Mouse (Mus musculus) ovary, adult 18-20 months (tissue): ENCODE results near the gene Fcho1.

Source experiments
- DNase-seq: peaks from one replicate; pipeline ENCODE4 v3.0.0; 2022; ENCODE audit warnings: low spot score, mixed read lengths

Gene Fcho1

DNA sequence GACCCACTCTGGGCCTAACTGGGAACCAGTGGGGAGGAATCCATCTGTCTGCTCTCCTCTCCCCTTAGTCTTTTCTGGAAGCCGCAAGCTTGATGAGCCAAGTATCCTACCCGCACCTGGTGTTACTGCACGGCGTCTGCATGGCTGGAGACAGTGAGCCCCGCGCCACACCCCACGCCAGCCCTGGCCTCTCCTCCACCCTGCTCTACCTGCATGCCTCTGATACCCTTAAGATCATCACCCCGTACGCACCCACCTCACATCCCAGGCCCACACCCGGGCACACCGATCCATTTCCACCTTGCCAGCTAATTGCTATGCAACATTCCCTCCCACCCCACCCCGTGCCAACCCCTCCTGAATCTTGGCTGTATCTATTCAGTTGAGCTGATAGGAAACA lies 42.7 kb downstream of the Fcho1 start:
- no peak for DNase-seq

DNA sequence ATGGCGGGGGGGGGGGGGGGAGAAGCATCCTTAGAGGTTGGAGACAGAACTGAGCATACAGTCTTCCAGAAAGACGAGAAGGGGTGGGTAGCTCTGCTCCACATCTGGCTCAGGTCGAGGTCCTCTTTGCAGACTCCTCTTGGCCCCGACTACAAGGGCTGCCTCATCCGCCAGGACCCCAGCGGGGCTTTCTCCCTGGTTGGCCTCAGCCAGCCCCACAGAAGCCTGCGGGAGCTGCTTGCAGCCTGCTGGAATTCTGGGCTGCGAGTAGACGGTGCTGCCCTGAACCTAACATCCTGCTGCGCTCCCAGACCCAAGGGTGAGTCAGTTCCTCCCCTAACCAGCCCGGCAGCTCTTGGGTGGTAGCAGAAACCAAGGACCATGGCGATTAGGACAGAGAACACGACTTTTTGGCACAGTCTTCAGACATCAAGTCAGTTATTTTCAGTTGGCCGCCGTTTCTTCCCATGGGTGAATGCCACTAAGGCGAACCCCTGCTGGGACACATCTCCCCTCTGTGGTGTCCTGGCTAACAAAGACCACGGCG lies 44.1 kb downstream of the Fcho1 start:
- no peak for DNase-seq

DNA sequence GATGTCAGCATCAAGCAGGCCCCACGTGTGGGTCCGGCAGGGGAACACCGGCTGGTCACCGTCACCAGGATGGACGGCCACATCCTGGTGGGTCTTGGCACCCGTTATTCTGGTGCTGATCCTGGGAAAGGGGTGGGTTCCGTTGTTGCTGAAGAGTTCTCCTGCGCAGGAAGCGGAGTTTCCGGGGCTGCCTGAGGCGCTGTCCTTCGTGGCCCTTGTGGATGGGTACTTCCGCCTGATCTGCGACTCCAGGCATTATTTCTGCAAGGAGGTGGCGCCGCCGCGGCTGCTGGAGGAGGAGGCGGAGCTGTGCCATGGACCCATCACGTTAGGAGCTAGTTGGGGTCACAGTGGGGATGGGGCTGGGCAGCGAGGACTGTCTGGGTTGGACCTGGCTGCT lies 45.0 kb downstream of the Fcho1 start:
- no peak for DNase-seq

DNA sequence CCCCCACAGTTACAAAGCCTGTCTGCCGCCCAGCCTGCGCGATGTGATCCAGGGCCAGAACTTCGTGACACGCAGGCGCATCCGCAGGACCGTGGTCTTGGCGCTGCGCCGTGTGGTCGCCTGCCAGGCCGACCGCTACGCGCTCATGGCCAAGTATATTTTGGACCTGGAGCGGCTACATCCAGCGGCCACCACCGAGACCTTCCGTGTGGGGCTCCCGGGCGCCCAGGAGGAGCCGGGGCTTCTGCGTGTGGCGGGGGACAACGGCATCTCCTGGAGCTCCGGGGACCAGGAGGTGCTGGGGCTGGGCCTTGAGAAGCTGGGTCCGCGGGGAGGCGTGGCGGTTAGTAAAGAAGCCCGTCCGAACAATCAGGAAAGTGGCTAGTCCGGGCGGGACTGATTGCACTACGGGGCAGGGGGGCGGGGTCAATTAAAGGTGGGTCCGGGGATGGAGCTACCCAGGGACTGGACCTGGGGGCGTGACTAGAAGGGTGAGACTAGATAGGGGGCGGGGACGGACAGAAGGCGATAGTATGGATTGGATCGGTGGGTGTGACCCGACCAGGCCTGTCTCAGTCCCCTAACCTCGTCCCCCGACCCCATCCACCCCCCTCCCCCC lies 45.9 kb downstream of the Fcho1 start:
- no peak for DNase-seq

DNA sequence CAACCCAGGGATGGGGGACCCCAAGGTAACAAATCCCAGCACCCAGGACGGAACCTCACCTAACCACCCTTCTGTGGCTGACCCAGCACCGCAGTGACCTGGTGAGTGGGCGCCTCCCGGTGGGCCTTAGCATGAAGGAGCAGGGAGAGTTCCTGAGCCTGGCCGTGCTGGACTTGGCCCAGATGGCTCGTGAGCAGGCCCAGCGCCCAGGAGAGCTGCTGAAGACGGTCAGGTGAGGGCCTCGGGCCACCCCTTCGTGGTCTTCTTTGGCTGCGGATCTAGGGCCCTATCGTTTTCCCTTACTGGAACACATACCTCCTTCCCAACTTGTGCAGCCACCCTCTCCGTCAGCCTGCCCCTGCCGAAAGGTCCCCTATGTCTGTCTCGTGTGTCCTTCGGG lies 46.4 kb downstream of the Fcho1 start:
- no peak for DNase-seq

DNA sequence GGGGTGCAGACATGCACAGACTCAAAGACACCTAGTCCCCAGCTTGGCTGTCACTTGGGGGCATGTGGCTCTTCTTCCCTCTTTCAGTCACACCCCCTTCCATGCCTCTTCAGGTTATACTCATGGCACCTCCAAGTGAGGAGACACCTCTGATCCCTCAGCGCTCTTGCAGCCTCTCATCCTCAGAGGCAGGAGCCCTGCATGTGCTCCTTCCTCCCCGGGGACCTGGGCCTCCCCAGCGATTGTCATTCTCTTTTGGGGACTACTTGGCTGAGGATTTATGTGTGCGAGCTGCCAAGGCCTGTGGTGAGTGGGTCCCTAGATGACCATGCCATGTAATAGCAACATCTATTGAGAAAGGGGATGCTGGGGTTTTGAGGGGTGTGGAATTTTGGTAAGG lies 47.3 kb downstream of the Fcho1 start:
- no peak for DNase-seq

DNA sequence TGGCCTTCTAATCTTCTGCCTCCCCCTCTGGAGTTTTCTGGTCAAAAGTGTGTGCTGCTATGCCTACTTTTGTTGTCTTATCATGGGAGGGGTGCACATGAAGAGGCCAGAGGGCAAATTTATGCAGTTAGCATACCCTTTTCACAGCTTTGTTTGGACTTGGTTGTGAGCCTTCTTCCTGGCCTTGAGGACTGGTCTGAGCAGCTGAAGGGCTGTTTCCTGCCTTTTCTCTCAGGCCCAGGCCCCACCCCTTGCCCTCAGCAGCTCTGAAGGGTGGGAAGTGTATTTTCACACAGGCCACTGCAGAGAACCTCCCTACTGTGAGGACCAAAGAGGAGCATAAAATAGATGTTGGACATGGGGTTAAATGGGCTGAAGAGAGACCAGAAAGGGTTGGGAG lies 48.0 kb downstream of the Fcho1 start:
- DNase-seq, result no peak

DNA sequence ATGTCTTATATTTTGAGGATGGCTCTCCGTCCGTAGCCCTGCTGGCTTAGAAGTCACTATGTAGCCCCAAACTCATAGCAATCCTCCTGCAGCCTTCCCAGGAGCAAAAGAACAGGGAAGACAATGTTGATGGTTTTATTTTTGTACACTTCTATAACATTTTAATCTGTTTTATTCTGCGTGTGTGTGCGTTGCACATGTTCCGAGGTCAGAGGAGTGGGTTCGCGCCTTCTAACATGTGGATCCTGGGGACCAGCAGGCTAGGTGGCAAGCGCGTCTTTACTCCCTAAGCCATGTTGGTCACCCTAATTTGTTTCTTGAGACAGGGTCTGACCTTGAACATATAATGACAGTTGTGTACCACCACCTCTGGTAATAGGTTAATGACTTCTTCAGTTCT lies 48.7 kb downstream of the Fcho1 start:
- DNase-seq, result no peak

DNA sequence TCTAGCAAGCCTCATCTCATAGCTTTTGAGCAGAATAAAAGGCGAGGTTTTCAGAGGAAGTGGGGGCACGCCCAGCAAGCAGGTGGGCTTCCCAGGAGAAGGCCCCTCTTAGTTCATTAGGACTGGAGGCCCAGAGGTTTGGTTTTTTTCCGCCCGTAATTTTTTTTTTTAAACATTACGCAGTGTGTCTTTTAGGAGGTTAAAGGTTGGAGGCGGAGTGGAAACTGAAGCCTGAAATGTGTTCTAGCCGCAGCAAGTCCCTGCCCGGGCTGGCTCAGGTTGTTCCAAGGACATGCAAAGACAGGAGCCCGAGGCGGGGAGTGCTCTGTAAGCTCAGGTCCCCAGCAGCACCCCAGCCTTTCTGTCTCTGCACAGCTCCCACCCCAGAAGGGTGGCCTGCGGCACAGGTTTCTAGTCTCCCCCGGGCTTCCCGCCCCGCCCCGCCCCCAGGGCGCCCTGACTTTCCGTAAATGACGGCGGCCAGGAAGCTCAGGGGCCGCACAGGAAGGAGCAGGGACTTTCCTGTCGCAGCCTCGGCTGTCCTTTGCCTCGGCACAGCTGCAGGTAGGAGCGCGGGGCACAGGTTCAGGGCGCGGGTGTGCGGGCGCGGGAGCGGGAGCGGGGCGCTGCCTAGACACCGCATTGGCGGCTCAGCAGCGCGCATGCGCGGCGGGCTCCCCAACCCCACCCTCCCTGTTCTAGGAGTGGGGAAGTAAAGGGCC lies 49.3 kb downstream of the Fcho1 start, which contains the start of gene Jak3:
Gene Jak3 (plus strand): TSS at position 277 of the 722 bp plus-strand sequence.
- no peak for DNase-seq

DNA sequence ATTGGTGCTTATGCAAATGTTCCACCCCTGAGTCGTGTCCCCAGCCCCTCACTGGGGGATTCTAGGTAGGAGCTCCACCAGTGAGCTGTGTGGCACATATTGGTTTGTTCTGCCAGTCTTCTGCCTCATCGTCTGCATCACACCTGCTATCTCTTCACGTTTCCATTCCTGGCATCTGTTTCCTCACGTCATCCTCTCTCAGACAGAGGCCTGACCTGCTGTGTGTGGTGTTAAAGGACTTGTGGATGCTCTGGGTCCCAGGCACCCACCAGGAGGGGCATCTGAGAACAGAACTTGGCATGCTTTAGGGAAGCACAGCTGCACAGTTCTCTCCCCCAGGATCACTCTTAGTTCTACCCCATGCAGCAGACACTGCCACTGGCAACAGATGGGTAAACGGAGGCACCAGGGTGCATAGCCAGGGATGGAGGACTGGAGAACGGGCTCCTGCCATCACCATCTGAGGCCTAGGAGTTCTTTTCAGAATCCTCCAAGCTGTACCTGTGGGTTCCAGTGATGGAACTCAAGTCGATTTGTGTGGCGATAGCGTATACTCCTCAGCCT lies 50.0 kb downstream of the Fcho1 start:
- no peak for DNase-seq

DNA sequence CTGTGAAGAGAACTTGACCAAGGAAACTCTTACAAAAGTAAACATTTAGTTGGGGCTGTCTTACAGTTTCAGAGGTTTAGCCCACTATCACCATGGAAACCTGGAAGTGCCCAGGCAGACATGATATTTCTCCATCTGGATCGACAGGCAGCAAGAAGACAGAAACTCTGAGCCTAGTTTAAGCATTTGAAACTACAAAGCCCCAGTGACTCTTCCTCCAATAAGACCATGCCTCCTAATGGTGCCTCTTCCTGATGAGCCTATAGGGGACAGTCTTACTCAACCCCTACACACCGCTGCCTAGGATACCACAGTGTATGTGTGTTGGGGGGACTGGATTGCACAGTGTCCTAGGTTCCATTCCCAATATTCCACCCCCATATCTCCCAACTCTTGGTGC lies 51.4 kb downstream of the Fcho1 start:
- DNase-seq, result no peak

DNA sequence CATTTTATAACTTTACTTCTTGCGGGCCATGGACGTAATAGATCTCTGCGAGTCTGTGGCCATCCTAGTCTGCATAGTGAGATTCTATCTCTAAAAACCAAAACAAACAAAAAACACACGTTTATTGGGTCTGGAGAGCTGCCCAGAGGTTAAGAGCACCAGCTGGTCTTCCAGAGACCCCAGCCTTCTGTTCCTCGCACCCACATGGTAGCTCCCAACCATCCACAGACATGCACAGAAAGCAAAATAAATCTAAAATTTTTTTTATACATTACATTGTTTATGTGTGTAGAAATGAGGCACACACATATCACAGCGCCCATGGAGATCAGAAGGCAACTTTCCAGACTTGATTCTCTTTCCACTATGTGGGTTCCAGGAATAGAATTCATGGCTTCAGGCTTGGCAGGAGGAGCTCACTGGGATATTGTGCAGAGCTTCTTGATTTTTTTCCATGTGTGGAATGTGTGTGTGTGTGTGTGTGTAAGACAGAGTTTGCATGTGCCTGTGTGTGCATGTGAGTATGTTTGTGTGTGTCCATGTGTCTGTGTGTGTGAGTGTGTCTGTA lies 53.3 kb downstream of the Fcho1 start:
- no peak for DNase-seq

DNA sequence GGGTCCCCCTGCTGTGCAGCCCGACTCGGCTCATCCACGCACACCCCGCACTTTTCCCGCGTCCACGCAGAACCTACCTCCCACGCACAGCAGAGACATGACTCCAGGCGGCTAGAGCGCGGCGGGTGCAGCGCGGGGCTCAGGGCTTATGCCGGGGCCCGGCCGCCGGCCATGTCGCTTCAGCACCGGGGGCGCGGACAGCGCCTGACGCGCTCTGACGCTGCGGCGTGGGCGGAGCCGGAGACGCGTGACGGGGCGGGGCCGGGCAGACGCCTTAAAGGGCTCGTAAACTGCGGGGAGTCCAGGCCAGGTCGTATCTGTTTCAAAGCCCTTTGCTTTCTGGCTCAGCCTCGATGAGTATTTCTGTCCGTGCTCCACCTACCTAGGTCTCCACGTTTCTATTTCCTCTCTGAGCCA lies 54.0 kb downstream of the Fcho1 start, which contains the start of gene Unc13a:
Gene Unc13a (minus strand): TSS at position 209 of the 417 bp plus-strand sequence.
- peak; percentile 74 for DNase-seq

DNA sequence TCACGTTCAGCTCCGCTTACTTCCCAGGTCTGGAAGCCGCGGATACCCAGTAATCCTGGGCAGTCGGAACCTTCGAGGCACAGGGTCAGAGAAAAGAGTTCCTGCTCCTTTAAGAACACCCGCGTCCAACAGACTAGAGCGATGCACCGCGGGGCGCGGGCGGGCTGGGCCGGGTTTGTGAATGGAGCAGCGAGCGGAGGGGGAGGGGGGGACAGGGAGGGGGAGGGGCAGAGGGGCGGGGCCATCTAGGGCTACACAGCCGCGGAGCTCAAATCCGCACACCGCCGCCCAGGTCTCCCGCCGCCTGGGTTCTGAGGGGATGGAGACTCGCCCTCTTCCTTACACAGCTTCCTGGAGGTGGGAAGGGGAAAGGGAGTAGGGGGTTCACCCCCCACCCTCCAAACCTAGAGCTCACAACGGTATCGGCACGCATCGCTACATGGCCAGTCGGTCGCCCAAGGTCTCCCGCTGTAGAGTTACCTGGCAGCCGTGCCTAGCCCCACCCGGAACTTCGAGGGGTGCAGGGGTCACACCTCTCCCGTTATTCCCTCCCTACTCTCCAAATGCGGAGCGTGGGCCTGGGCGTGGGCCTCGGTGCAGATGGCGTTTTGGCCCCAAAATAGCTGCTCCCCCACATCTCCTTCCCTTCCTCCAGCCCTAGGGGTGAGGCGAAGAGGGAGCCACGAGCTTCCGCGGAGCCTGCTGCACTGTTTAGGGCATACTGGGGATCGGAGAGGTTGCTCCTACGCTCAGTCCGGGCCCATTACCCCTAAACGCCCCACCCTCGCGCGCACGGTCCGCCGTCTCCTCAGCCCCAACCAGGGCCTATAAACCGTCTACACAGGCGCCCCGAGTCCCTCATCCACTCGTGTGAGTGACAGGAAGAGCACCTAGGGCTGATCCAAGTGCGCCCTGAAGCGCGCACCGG lies 54.6 kb downstream of the Fcho1 start:
- DNase-seq, result no peak

DNA sequence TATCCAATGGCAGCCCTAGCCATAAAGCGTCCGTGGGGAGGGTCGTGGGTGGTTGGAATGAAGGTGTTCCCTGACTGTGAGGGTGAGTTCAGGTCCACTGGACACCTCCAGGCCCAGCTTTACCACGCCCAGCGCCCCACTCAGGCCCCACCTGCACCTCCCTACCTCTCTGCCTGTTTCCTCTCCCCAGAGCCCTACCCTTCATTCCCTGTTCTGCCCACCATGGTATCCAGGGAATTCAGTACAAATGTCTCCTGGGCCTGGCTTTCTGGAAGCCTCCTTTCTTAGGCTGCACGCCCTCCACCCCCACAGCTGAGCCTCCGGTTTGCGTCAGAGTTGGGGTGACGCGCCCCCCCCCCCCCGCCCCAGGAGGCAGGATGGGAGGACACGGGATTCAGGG lies 55.3 kb downstream of the Fcho1 start:
- DNase-seq, result no peak

DNA sequence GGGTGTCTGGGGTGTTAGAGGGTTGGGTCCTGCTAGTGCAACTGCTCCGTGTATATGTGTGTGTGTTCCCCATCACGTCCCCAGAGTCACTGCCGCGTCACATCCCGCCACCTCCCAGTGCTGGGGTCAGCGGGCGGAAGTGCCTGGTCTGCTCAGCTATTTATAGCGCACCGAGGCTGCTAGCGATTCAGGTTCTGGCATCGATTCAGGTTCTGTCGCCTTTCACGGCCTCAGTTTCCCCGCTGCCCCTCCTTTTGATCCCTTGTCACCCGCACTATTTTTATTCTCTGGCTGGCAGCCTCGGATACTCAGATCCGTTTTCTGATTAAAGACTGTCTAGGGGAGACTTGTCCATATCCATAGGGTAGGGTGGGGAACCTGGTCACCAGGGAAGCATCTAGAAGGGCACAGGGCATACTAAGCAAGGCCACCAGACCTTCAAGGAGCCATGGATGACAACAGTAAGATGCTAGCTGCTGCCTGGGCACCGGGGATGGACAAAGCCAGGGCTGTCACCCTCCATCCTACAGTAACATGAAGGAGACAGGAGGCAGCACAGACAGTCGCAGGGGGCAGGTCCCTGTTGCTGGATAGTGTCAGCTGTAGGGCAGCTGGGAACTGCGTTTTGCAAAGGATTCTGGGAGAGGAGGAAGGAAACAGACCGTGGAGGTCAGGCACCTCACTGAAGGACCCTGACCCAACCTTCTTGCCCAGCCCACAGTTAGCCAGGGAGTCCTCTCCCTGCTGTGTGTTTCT lies 57.1 kb downstream of the Fcho1 start:
- DNase-seq, result no peak

DNA sequence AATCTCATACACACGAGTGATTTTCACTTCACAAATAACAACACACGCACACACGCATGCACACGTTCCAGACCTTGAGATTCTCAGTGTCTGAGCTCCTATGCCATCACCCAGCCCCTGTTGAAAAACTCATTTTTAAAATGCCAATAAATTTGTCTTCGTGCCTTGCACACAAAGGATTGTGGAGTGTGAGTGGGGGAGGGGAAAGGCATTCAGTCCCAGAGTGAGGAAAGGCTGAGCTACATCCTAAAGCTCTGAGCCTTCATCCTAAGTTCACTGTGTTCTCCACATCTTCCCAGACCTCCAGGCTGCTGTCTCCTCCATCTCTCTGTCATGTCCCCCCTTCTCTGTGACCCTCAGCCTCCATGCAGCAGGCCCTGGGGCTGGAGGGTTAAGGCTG lies 58.3 kb downstream of the Fcho1 start:
- DNase-seq, result no peak

DNA sequence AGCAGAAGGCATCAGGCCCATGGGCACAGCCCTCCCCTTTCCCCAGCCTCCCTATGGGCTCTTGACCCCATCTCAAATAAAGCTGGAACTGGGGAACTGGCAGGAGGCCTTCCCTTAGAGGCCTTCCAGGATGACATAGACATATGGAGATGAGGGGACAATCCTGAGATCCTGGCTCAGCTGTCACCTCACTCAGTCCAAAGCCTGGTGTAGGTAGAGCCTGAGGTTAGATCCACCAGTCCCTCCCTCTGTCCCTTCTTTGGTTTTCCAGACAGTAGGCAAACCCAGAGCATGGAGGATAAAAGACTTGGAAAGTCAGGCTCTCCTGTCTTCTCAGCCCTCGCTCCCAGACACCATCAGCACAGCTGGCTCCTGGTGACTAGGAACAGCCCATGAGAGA lies 58.7 kb downstream of the Fcho1 start:
- DNase-seq, result no peak

DNA sequence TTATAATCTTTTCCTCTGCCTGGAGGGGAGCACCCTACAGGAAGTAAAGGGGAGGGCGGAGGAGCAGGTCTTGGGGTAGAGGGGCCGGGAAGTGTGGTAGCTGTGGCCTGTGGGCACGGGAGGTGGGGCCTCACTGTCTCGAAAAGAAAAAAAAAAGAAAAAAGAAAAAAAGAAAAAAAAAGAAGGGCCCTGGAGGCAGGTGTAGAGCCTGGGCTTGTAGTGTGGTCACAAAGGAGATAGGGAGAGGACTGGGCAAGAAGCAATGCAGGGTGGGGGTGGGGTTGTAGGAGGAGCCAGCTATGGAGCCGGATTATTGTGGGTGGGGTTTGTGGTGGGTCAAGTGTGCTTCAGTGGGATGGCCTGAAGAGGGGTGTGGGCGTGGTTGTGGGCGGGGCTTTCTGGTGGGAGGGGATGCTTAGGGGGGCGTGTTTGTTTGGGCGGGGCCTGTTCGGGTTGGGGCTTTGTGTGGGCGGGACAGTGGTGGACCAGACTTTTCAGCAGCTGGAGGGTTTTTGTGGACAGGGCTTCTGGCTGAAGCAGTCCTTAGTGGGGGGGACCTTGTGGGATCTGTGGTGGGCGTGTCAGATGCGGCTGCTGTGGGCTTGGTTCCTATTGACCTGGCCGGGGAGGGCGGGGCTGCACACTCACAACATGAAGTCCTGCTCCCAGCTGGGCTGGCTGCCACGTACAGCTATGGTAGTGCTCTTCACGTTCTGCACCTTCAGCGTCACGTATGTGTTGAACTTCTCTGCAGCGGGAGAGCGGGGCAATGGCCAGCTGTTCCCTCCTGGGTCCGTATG lies 60.0 kb downstream of the Fcho1 start:
- peak; percentile 53 for DNase-seq
